Mouse (Mus musculus) G1E (cell line): ENCODE measurements around the gene Nebl.

Experiments used
- CTCF ChIP-seq: IDR thresholded peaks from 2 replicates; pipeline ENCODE4 v1.5.1; 2012; ENCODE audit warnings: low read depth, low read length, inconsistent platforms, mixed read lengths
- GATA1 ChIP-seq: IDR thresholded peaks from 2 replicates; pipeline ENCODE4 v1.6.1; 2012; ENCODE audit warnings: borderline replicate concordance, low read length, inconsistent platforms, mixed read lengths
- GATA2 ChIP-seq: IDR thresholded peaks from 2 replicates; pipeline ENCODE4 v1.6.1; 2012; ENCODE audit warnings: low read depth, low read length, inconsistent platforms, borderline replicate concordance
- POLR2AphosphoS5 ChIP-seq: IDR thresholded peaks from 2 replicates; pipeline ENCODE4 v1.6.1; 2012; ENCODE audit warnings: low read depth, low read length, inconsistent platforms; ENCODE audit not compliant: insufficient replicate concordance

GRCm38 (mm10) chr2:17658176-17658575 lies 73.1 kb downstream of the Nebl start:
- TF ChIP-seq CTCF (no peak), GATA1 (no peak), POLR2AphosphoS5 (no peak), GATA2 (no peak)
